Mouse (Mus musculus): ENCODE data around the gene Crebl2.

DNA sequence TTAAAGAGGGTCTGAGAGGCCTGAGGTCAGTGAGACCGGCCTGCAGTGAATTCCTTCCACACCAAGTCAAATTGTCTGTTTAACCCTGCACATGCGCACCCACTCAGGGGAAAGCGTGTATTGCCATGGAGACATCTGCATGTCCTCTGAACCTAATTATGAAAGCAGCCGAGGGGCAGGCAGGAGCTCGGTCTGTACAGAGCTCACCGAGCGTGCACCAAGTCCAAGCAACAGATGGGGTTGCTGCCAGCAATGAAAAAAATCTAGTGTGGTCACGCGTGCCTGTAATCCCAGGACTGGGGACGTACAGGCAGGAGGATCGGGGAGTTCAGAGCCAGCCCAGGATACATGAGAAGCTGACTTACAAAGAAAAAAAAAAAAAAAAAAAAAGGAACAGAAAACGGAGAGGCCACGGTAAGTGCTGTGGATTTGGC, 32.7 kb downstream of the Crebl2 start:
- no peak for TF ChIP-seq POLR2A (IDR thresholded peaks at IDR 0.05; ENCODE audit: borderline replicate concordance, insufficient read depth, low read length)
- TF ChIP-seq CTCF (IDR thresholded peaks at IDR 0.05; ENCODE audit: borderline replicate concordance, insufficient read depth, low read depth, low read length) = no peak
